Mouse (Mus musculus): ENCODE data around the gene C2cd3. TPM values are rescaled to one million over a fixed set of nuclear protein-coding genes. Genes with fewer than 3 reads are reported as not detected.
"Not testable (repeated sequence)": the region's sequence is repeated elsewhere in the genome, so short reads cannot be mapped to it uniquely, and the experiment has no call there.

C2cd3 gene
- polyA plus RNA-seq, 1 experiment: 28.9 TPM

DNA sequence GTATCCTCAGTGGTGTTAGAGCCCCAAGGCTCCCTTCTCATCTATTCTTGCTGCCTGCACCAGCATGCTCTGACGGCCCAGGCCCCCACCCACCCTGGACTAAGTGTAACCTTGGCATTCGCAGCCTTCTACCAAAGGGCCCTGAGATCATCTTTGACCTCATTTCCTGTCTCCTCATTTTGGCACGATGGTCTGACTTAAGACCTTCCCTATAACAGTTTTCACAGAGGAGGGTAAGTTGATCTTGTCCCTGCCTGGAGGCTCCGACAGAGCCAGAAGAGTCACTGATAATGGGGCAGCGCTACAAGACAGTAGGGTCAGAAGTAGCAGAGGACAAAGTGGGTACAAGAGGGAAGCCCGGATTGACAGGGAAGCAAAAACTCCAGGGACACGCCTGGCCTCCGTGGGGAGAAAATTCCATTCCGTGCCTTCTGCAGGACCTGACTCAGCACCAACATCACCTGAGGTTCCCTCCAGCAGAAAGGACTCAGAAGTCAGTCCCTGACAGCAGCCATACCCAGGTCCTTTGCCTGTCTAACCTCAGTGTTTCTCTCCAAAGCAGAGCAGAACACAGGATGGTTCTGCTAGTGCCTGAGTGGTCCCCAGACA, 101.9 kb downstream of the C2cd3 start:
- no peak for TF ChIP-seq CTCF (IDR thresholded peaks at IDR 0.05; ENCODE audit: low read depth, low read length)
- no peak for TF ChIP-seq POLR2A (IDR thresholded peaks at IDR 0.05; ENCODE audit: insufficient read depth, low read length)
- no peak for TF ChIP-seq EP300 (IDR thresholded peaks at IDR 0.05; ENCODE audit: insufficient read depth, low read depth, low read length)
- Histone ChIP-seq H3K27me3 (ENCODE audit: control insufficient read depth, insufficient read depth, low read length, poor library complexity, severe bottlenecking) (no peaks in the 10 kb centered on the region), H3K9ac (ENCODE audit: low read depth, poor library complexity, severe bottlenecking) (no peak overlapping the region), H3K27ac (ENCODE audit: insufficient read depth, low read length) (no peak overlapping the region), H3K9me3 (replicated peaks; ENCODE audit: control insufficient read depth, insufficient read depth, low read length, poor library complexity, severe bottlenecking) (no peaks in the 10 kb centered on the region), H3K4me1 (ENCODE audit: control insufficient read depth, insufficient read depth, low read length) (no peaks in the 10 kb centered on the region), H3K4me3 (ENCODE audit: low read depth, low read length) (no peak overlapping the region), H3K36me3 (ENCODE audit: control insufficient read depth, insufficient read depth, low read length, poor library complexity, severe bottlenecking) (no peaks in the 10 kb centered on the region)

DNA sequence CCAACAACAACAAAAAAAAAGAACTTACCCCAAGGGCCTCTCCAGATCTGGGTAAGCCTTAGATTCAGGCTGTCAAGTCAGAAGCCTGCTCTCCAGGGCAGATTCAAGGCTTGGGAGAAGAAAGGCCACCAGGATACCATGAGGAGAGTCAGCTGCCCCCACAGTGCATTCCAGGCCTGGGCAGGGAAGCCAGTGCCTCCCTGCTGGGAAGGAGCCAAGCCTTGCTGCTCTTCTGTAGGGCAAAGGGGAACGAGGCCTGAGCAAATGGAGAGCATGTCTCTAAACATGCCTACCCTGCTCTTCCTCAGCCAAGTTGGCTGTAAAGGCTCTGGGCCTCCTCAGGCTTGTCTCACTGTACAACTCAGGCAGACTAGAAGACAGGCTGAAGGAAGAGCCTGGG, 102.6 kb downstream of the C2cd3 start:
- Histone ChIP-seq H3K36me3 (ENCODE audit: control insufficient read depth, insufficient read depth, low read length, poor library complexity, severe bottlenecking) (no peaks in the 10 kb centered on the region), H3K9me3 (replicated peaks; ENCODE audit: control insufficient read depth, insufficient read depth, low read length, poor library complexity, severe bottlenecking) (no peaks in the 10 kb centered on the region), H3K9ac (ENCODE audit: low read depth, poor library complexity, severe bottlenecking) (no peak overlapping the region), H3K4me3 (ENCODE audit: low read depth, low read length) (no peak overlapping the region), H3K27me3 (ENCODE audit: control insufficient read depth, insufficient read depth, low read length, poor library complexity, severe bottlenecking) (no peaks in the 10 kb centered on the region), H3K27ac (ENCODE audit: insufficient read depth, low read length) (no peak overlapping the region), H3K4me1 (ENCODE audit: control insufficient read depth, insufficient read depth, low read length) (no peaks in the 10 kb centered on the region)
- no peak for TF ChIP-seq CTCF (IDR thresholded peaks at IDR 0.05; ENCODE audit: low read depth, low read length)
- no peak for TF ChIP-seq EP300 (IDR thresholded peaks at IDR 0.05; ENCODE audit: insufficient read depth, low read depth, low read length)
- no peak for TF ChIP-seq POLR2A (IDR thresholded peaks at IDR 0.05; ENCODE audit: insufficient read depth, low read length)

DNA sequence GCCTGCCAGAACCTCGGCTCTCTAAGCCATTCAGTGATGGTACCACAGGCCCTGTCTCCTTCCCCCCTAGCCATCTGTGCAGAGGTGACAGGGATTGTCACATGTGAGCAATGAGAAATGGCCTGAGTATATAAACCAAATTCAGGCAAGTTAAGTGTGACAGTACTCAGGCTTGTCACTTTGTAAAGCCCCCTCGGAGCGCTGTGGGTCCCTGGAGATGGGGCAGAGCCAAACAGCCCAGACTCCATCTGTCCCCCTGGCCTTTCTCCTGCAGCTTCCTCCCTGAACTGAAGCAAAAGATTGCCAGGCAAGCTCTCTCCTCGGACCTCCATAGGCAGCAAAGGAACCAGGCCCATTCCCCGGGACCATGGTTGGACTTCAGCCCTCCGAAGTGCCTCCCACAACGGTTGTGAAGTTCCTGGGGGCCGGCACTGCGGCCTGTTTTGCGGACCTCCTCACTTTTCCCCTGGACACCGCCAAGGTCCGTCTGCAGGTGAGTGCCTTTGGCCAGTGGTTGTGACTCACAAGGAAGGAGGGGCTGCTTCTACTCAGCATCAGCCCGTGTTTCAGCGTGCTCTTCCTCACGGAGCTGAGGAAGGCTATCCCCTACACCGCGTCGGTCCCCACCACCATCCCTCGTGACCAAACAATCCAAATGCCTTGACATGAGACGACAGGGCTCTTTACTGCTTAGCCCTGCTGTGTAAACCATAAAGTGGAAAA, 107.2 kb downstream of the C2cd3 start:
- H3K4me3 ChIP-seq (ENCODE audit: low read depth, low read length): no peak overlapping the region
- H3K9me3 ChIP-seq (replicated peaks; ENCODE audit: control insufficient read depth, insufficient read depth, low read length, poor library complexity, severe bottlenecking): no peaks in the 10 kb centered on the region
- no peak for TF ChIP-seq EP300 (IDR thresholded peaks at IDR 0.05; ENCODE audit: insufficient read depth, low read depth, low read length)
- TF ChIP-seq POLR2A (IDR thresholded peaks at IDR 0.05; ENCODE audit: insufficient read depth, low read length): no peak
- TF ChIP-seq CTCF (IDR thresholded peaks at IDR 0.05; ENCODE audit: low read depth, low read length): no peak
- no peaks in the 10 kb centered on the region for H3K27me3 ChIP-seq (ENCODE audit: control insufficient read depth, insufficient read depth, low read length, poor library complexity, severe bottlenecking)
- H3K36me3 ChIP-seq (ENCODE audit: control insufficient read depth, insufficient read depth, low read length, poor library complexity, severe bottlenecking): no peaks in the 10 kb centered on the region
- H3K9ac ChIP-seq (ENCODE audit: low read depth, poor library complexity, severe bottlenecking): no peak overlapping the region
- H3K4me1 ChIP-seq (ENCODE audit: control insufficient read depth, insufficient read depth, low read length): no peaks in the 10 kb centered on the region
- no peak overlapping the region for H3K27ac ChIP-seq (ENCODE audit: insufficient read depth, low read length)

DNA sequence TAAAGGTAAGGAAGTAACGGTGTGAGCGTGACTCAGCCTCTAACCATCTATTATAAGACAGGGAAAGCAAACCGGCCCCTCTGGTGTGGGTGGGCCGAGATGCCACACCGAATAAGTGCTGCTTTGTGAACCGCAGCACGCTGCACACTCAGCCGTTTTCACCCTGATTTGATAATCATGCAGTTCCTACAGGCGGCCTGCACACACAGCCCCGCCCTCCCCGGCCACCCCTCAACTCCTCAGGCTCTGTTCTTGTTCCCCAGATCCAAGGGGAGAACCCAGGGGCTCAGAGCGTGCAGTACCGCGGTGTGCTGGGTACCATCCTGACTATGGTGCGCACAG, 107.8 kb downstream of the C2cd3 start:
- TF ChIP-seq CTCF (IDR thresholded peaks at IDR 0.05; ENCODE audit: low read depth, low read length): no peak
- no peak for TF ChIP-seq EP300 (IDR thresholded peaks at IDR 0.05; ENCODE audit: insufficient read depth, low read depth, low read length)
- TF ChIP-seq POLR2A (IDR thresholded peaks at IDR 0.05; ENCODE audit: insufficient read depth, low read length): no peak
- Histone ChIP-seq H3K9me3 (replicated peaks; ENCODE audit: control insufficient read depth, insufficient read depth, low read length, poor library complexity, severe bottlenecking) (no peaks in the 10 kb centered on the region), H3K27me3 (ENCODE audit: control insufficient read depth, insufficient read depth, low read length, poor library complexity, severe bottlenecking) (no peaks in the 10 kb centered on the region), H3K27ac (ENCODE audit: insufficient read depth, low read length) (no peak overlapping the region), H3K36me3 (ENCODE audit: control insufficient read depth, insufficient read depth, low read length, poor library complexity, severe bottlenecking) (no peaks in the 10 kb centered on the region), H3K4me3 (ENCODE audit: low read depth, low read length) (peak overlapping the region; percentile 29), H3K4me1 (ENCODE audit: control insufficient read depth, insufficient read depth, low read length) (no peaks in the 10 kb centered on the region), H3K9ac (ENCODE audit: low read depth, poor library complexity, severe bottlenecking) (no peak overlapping the region; the same call in 1 of the 2 replicates)

DNA sequence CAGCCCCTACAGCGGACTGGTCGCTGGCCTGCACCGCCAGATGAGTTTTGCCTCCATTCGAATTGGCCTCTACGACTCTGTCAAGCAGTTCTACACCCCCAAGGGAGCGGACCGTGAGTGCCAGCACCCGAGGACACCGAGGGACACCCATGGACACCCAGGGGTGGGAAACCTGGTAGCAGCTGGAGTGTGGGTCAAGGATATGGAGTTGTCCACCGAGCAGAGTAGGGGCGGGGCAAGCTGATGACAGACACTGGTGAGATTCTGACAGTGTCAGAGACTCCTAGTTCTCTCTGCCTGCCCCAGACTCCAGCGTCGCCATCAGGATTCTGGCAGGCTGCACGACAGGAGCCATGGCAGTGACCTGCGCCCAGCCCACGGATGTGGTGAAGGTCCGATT, 108.1 kb downstream of the C2cd3 start:
- no peak overlapping the region for H3K27ac ChIP-seq (ENCODE audit: insufficient read depth, low read length)
- H3K4me3 ChIP-seq (ENCODE audit: low read depth, low read length): peak overlapping the region; percentile 29
- no peaks in the 10 kb centered on the region for H3K4me1 ChIP-seq (ENCODE audit: control insufficient read depth, insufficient read depth, low read length)
- TF ChIP-seq EP300 (IDR thresholded peaks at IDR 0.05; ENCODE audit: insufficient read depth, low read depth, low read length): no peak
- no peak for TF ChIP-seq CTCF (IDR thresholded peaks at IDR 0.05; ENCODE audit: low read depth, low read length)
- no peak for TF ChIP-seq POLR2A (IDR thresholded peaks at IDR 0.05; ENCODE audit: insufficient read depth, low read length)
- H3K9ac ChIP-seq (ENCODE audit: low read depth, poor library complexity, severe bottlenecking): no peak overlapping the region; the same call in 1 of the 2 replicates
- no peaks in the 10 kb centered on the region for H3K27me3 ChIP-seq (ENCODE audit: control insufficient read depth, insufficient read depth, low read length, poor library complexity, severe bottlenecking)
- no peaks in the 10 kb centered on the region for H3K36me3 ChIP-seq (ENCODE audit: control insufficient read depth, insufficient read depth, low read length, poor library complexity, severe bottlenecking)
- H3K9me3 ChIP-seq (replicated peaks; ENCODE audit: control insufficient read depth, insufficient read depth, low read length, poor library complexity, severe bottlenecking): no peaks in the 10 kb centered on the region

DNA sequence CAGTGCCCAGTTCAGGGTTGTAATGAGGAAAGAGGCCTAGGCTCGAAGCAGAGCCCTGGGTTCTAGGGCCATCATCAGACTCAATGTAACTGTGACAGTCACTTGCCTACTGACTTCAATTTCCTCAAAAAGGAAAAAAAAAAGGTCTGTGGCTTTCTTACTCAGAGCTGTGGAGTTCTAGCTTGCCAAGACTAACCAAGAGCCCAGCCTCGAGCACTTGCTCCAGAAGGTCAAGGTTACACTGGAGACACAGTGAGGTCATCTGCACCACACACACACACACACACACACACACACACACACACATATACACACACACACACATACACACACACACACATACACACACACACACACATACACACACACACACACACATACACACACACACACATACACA, 110.0 kb downstream of the C2cd3 start:
- H3K9ac ChIP-seq (ENCODE audit: low read depth, poor library complexity, severe bottlenecking); H3K27ac ChIP-seq (ENCODE audit: insufficient read depth, low read length); H3K9me3 ChIP-seq (replicated peaks; ENCODE audit: control insufficient read depth, insufficient read depth, low read length, poor library complexity, severe bottlenecking); H3K4me1 ChIP-seq (ENCODE audit: control insufficient read depth, insufficient read depth, low read length); H3K36me3 ChIP-seq (ENCODE audit: control insufficient read depth, insufficient read depth, low read length, poor library complexity, severe bottlenecking); H3K27me3 ChIP-seq (ENCODE audit: control insufficient read depth, insufficient read depth, low read length, poor library complexity, severe bottlenecking); H3K4me3 ChIP-seq (ENCODE audit: low read depth, low read length): not testable (repeated sequence)
